Mouse (Mus musculus) C2C12 (cell line): ENCODE measurements around the gene Il17rb. TPM values are rescaled to one million over a fixed set of nuclear protein-coding genes. Genes with fewer than 3 reads are reported as not detected.

Experiments
- H3K27me3 ChIP-seq: one replicate; pipeline ENCODE4 v1.6.1; 2011; ENCODE audit not compliant: control insufficient read depth, insufficient read depth, insufficient read length
- H3K36me3 ChIP-seq: one replicate; pipeline ENCODE4 v1.6.1; 2011; ENCODE audit not compliant: control insufficient read depth, insufficient read depth
- H3K4me3 ChIP-seq: one replicate; pipeline ENCODE4 v1.5.1; 2011; ENCODE audit warnings: mild to moderate bottlenecking, control low read depth; ENCODE audit not compliant: poor library complexity, insufficient read depth, severe bottlenecking
- H3K79me2 ChIP-seq: one replicate; pipeline ENCODE4 v1.6.1; 2011; ENCODE audit not compliant: control insufficient read depth, insufficient read depth
- H3K79me3 ChIP-seq: one replicate; pipeline ENCODE4 v1.6.1; 2011; ENCODE audit warnings: low read depth, control low read depth
- H3ac ChIP-seq: one replicate; pipeline ENCODE3; 2011; ENCODE audit warnings: low read depth; ENCODE audit not compliant: control insufficient read depth, insufficient read length
- CEBPB ChIP-seq: IDR thresholded peaks from one replicate; pipeline ENCODE4 v1.6.1; 2011; ENCODE audit warnings: low read depth, mild to moderate bottlenecking, control low read depth, moderate library complexity
- CTCF ChIP-seq: IDR thresholded peaks from one replicate; pipeline ENCODE4 v1.5.1; 2011; ENCODE audit not compliant: control insufficient read depth, insufficient read depth, insufficient read length
- FOSL1 ChIP-seq: IDR thresholded peaks from one replicate; pipeline ENCODE4 v1.8.0; 2011; ENCODE audit warnings: mild to moderate bottlenecking, low read length; ENCODE audit not compliant: poor library complexity, insufficient read depth, severe bottlenecking
- MAX ChIP-seq: IDR thresholded peaks from one replicate; pipeline ENCODE4 v1.6.1; 2011; ENCODE audit warnings: mild to moderate bottlenecking, control low read depth
- MYOD1 ChIP-seq: IDR thresholded peaks from one replicate; pipeline ENCODE4 v1.6.1; 2011; ENCODE audit warnings: low read depth; ENCODE audit not compliant: control insufficient read depth, insufficient read length
- MYOG ChIP-seq: IDR thresholded peaks from one replicate; pipeline ENCODE4 v1.6.1; 2011; ENCODE audit not compliant: control insufficient read depth, insufficient read length; ENCODE audit errors: extremely low read depth
- USF1 ChIP-seq: IDR thresholded peaks from one replicate; pipeline ENCODE4 v1.6.1; 2011; ENCODE audit warnings: low read depth, mild to moderate bottlenecking, control low read depth, moderate library complexity
- polyA plus RNA-seq: library from polyadenylated mRNA; unstranded; fragments of >200 nt; fragmentation: generic; extraction: Trizol; gene quantifications from one replicate; pipeline ENCODE4 v1.2.1, GENCODE M21; 2012; ENCODE audit warnings: missing spikeins

Gene Il17rb
- polyA plus RNA-seq, 1 experiment: 0.05 TPM

DNA sequence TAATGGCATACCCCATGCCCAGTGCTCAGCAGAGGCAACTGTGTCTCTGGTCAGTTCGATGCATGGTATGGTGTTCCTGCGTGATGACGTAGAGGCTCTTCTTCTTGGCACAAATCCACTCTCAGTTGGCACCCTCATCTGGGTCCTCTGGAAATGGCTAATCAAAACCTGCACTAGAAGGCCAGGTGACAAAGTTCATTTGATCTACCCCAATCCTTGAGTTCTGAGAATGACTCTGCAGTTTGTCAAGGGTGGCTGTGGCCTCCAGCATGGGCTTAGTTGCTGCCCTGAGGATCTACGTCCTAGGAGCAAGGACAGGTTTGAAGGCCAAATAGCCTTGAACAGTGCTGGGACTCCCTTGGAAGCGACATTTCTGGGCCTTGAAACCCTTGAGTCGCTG lies 10.2 kb upstream of the Il17rb start:
- TF ChIP-seq USF1 (no peak), FOSL1 (no peak), MYOG (no peak), CTCF (no peak), CEBPB (no peak), MAX (no peak), MYOD1 (no peak)
- H3K79me2 ChIP-seq: no peaks in the 10 kb centered on the region
- H3ac ChIP-seq: no peak overlapping the region
- H3K4me3 ChIP-seq: no peak overlapping the region
- H3K36me3 ChIP-seq: no peaks in the 10 kb centered on the region
- H3K27me3 ChIP-seq: peaks cover 10% of the 10 kb centered on the region
- H3K79me3 ChIP-seq: no peaks in the 10 kb centered on the region

DNA sequence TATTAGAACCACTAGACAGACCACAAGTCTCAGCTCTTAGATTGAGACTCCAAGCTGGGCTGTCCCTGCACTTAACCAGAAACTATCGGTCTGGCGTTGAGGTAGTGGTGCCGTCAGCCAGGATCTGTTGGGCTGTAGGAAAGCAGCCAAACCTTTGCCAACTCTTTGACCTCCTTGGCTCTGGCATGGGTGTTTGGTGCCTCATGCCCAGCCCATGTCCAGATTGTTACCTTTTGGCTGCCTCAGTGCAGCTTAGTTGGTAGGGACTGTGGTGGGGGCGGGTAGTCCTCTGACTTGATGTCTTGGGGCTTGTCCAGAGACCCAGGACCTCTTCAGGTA lies 9.7 kb upstream of the Il17rb start:
- H3K36me3 ChIP-seq: no peaks in the 10 kb centered on the region
- no peaks in the 10 kb centered on the region for H3K79me3 ChIP-seq
- H3K27me3 ChIP-seq: peaks cover 12% of the 10 kb centered on the region
- no peaks in the 10 kb centered on the region for H3K79me2 ChIP-seq
- no peak for TF ChIP-seq MYOD1
- TF ChIP-seq CTCF: no peak
- no peak overlapping the region for H3K4me3 ChIP-seq
- H3ac ChIP-seq: no peak overlapping the region

DNA sequence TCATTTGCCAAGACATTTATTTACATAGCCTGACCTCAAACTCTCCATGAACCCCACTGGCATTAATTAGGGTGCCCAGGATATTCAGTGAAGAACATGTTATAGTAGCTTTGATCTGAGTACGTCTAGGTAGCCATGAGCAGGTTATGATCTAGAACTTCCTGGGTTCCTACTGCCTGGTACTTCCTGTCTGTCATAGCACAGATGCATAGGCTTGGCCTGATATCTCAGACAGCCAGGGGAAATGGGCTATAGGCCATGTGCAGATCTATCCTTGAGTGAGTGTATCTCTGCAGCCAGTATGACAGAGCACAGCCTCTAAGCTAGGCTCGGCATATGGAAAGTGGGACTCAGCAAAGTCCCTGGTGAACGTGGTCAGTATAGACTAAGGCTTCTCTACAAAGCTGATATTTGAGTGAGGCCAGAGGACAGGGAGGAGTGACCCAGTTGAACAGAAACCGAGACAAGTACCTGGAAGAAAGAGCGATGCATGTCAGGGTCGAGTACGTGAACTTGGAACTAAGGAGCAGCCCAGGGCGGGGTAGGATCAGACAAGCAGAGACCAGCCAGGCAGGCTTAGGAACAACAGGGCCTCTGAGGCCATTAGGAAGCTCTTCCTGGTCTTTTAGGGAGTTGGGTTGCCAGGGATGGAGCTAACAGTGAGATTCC lies 9.2 kb upstream of the Il17rb start:
- no peaks in the 10 kb centered on the region for H3K79me2 ChIP-seq
- H3K36me3 ChIP-seq: no peaks in the 10 kb centered on the region
- no peak overlapping the region for H3K4me3 ChIP-seq
- TF ChIP-seq FOSL1: no peak
- TF ChIP-seq MYOG: no peak
- TF ChIP-seq MYOD1: no peak
- TF ChIP-seq CTCF: no peak
- TF ChIP-seq CEBPB: no peak
- TF ChIP-seq USF1: no peak
- no peak for TF ChIP-seq MAX
- peaks cover 14% of the 10 kb centered on the region for H3K27me3 ChIP-seq
- H3K79me3 ChIP-seq: no peaks in the 10 kb centered on the region
- H3ac ChIP-seq: no peak overlapping the region

DNA sequence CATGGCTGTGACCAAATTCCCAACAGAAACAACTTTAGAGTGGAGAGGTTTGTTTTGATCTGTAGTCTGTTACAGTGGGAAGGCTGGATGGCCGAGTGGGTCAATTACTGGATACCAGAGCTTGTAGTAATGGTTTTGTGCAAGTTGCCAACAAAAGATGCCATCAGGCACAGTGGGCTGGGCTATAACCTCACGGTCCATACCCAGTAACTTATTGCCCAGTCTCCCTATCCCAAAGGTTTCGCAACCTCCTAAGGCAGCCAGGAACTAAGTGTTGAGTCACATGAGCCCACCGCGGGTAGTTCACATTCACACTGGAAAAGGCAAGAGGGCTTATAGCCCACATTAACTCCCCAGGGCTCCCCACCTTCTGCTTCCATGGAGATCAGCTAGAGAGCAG lies 8.0 kb upstream of the Il17rb start:
- H3K36me3 ChIP-seq: no peaks in the 10 kb centered on the region
- no peaks in the 10 kb centered on the region for H3K79me2 ChIP-seq
- H3K27me3 ChIP-seq: peaks cover 19% of the 10 kb centered on the region
- TF ChIP-seq MYOD1 (no peak), FOSL1 (no peak), CEBPB (no peak), MAX (no peak)
- H3K79me3 ChIP-seq: no peaks in the 10 kb centered on the region
- no peak overlapping the region for H3ac ChIP-seq
- no peak overlapping the region for H3K4me3 ChIP-seq

GRCm38 (mm10) chr14:30015008-30015407 lies 6.3 kb upstream of the Il17rb start:
- Histone ChIP-seq H3K79me3 (no peaks in the 10 kb centered on the region), H3K79me2 (no peaks in the 10 kb centered on the region), H3K36me3 (no peaks in the 10 kb centered on the region), H3ac (no peak overlapping the region), H3K4me3 (no peak overlapping the region), H3K27me3 (peaks cover 19% of the 10 kb centered on the region)
- no peak for TF ChIP-seq USF1
- no peak for TF ChIP-seq FOSL1
- TF ChIP-seq MYOG: no peak
- no peak for TF ChIP-seq MYOD1
- TF ChIP-seq MAX: no peak
- TF ChIP-seq CEBPB: no peak
- TF ChIP-seq CTCF: no peak

DNA sequence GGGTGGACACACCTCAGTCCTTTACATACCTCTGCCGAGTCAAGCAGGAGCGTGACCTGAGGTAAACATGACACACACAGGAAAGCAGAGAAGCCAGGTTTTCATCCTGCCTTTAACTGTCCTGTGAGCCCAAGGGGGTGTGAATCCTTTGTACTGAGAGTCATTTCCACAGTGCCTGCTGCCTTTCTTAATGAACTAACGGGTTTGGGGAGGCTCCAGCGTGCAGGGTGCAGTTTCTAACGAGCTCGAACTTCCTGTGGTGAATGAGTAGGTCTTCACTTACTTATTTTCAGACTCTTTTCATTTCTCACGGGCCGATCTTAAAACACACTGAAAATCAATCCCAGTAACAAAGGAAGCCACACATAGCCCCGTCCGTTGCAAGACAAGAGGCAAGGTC lies 5.8 kb upstream of the Il17rb start:
- Histone ChIP-seq H3K79me3 (no peaks in the 10 kb centered on the region), H3ac (no peak overlapping the region), H3K27me3 (peaks cover 19% of the 10 kb centered on the region), H3K4me3 (no peak overlapping the region), H3K36me3 (no peaks in the 10 kb centered on the region), H3K79me2 (no peaks in the 10 kb centered on the region)
- no peak for TF ChIP-seq CTCF
- TF ChIP-seq MAX: no peak
- TF ChIP-seq FOSL1: no peak
- no peak for TF ChIP-seq MYOD1
- no peak for TF ChIP-seq USF1
- TF ChIP-seq MYOG: no peak
- no peak for TF ChIP-seq CEBPB
